Mouse (Mus musculus) heart, postnatal 0 days (tissue): Measurements from ENCODE around the gene Pitx3. TPM values are rescaled to one million over a fixed set of nuclear protein-coding genes. Genes with fewer than 3 reads are reported as not detected.

Source experiments
- ATAC-seq: fragments of 200-750 bp; cut with Nextera tagmentation; 2 replicates; pipeline ENCODE4 v1.8.0; 2017; ENCODE audit warnings: low read depth, moderate number of reproducible peaks, moderate library complexity; ENCODE audit not compliant: insufficient read depth
- DNase-seq: peaks from one replicate; pipeline ENCODE4 v3.0.0-alpha.2; 2016; ENCODE audit warnings: low spot score
- H3K27ac ChIP-seq: fragments of 300-500 bp; sonication (generic); 2 replicates; pipeline ENCODE4 v1.5.1; 2014; ENCODE audit warnings: low read depth, mild to moderate bottlenecking
- H3K27me3 ChIP-seq: fragments of 300-500 bp; sonication (generic); 2 replicates; pipeline ENCODE4 v1.6.1; 2014; ENCODE audit warnings: low read length, mixed read lengths; ENCODE audit not compliant: control insufficient read depth, insufficient read depth
- H3K36me3 ChIP-seq: fragments of 300-500 bp; sonication (generic); replicated peaks from 2 replicates; pipeline ENCODE4 v1.6.1; 2014; ENCODE audit warnings: low read length, mixed read lengths; ENCODE audit not compliant: control insufficient read depth, insufficient read depth
- H3K4me1 ChIP-seq: fragments of 300-500 bp; sonication (generic); 2 replicates; pipeline ENCODE4 v1.6.1; 2014; ENCODE audit warnings: antibody characterized with exemption; ENCODE audit not compliant: control insufficient read depth, insufficient read depth
- H3K4me2 ChIP-seq: fragments of 300-500 bp; sonication (generic); 2 replicates; pipeline ENCODE4 v1.6.1; 2014; ENCODE audit warnings: low read depth, mild to moderate bottlenecking, low read length, moderate library complexity
- H3K4me3 ChIP-seq: fragments of 300-500 bp; sonication (generic); 2 replicates; pipeline ENCODE4 v1.5.1; 2014; ENCODE audit warnings: low read depth, low read length
- H3K9ac ChIP-seq: fragments of 300-500 bp; sonication (generic); replicated peaks from 2 replicates; pipeline ENCODE4 v1.6.1; 2014; ENCODE audit warnings: low read depth, low read length, mixed read lengths
- H3K9me3 ChIP-seq: fragments of 300-500 bp; sonication (generic); replicated peaks from 2 replicates; pipeline ENCODE4 v1.6.1; 2016; ENCODE audit warnings: low read length; ENCODE audit not compliant: control insufficient read depth
- CTCF ChIP-seq: IDR thresholded peaks from 2 replicates; pipeline ENCODE4 v1.5.1; 2016; ENCODE audit warnings: antibody characterized with exemption, control low read depth, low read depth
- EP300 ChIP-seq: IDR thresholded peaks from 2 replicates; pipeline ENCODE4 v1.6.1; 2016; ENCODE audit warnings: antibody characterized with exemption, low read depth
- WGBS: fragments of 180-500 bp; shearing (Covaris S2); extraction: QIAGEN DNeasy Blood & Tissue Kit; methylation state at CpG from one replicate; pipeline ENCODE4 v1.1.7; 2014; 5-methylcytosine and 5-hydroxymethylcytosine counted together
- polyA plus RNA-seq: library from polyadenylated mRNA; unstranded; fragments of >200 nt; fragmentation: Nextera tagmentation; extraction: Ambion mirVana; gene quantifications from 2 replicates; pipeline ENCODE4 v1.2.1, GENCODE M21; 2015
- total RNA-seq: library from RNA; depleted of rRNA; stranded (reverse); fragments of >200 nt; gene quantifications from 2 replicates; pipeline ENCODE4 v1.2.3, GENCODE M21; 2014; ENCODE audit warnings: low replicate concordance

Pitx3 gene
- total and polyA plus RNA-seq, 2 experiments from 2014 or later: not detected

DNA sequence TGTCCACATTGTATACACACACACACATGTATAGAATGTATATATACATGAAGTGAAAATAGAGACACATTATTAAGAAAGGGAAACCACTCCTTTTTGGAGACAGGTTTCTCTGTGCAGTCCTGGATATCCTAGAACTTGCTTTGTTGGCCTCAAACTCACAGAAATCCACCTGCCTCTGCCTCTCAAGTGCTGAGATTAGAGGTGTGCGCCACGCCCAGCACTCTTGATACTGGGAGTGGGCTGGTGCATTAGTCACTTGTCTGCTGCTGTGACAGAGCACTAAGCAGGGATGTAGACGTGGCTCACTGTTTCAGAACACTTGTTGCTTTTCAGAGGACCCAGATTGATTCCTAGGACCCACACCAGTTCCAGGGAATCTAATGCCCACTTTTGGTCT, 17.8 kb upstream of the Pitx3 start:
- Histone ChIP-seq H3K36me3 (peaks cover 46% of the 10 kb centered on the region), H3K27me3 (no peaks in the 10 kb centered on the region), H3K4me3 (no peak overlapping the region), H3K27ac (no peak overlapping the region), H3K9ac (no peak overlapping the region), H3K9me3 (no peaks in the 10 kb centered on the region), H3K4me2 (no peak overlapping the region), H3K4me1 (no peaks in the 10 kb centered on the region)
- TF ChIP-seq EP300 (no peak), CTCF (no peak)
- ATAC-seq: no peak
- 85% methylated on average over 3 of the region's 3 CpGs for WGBS
- DNase-seq: no peak

DNA sequence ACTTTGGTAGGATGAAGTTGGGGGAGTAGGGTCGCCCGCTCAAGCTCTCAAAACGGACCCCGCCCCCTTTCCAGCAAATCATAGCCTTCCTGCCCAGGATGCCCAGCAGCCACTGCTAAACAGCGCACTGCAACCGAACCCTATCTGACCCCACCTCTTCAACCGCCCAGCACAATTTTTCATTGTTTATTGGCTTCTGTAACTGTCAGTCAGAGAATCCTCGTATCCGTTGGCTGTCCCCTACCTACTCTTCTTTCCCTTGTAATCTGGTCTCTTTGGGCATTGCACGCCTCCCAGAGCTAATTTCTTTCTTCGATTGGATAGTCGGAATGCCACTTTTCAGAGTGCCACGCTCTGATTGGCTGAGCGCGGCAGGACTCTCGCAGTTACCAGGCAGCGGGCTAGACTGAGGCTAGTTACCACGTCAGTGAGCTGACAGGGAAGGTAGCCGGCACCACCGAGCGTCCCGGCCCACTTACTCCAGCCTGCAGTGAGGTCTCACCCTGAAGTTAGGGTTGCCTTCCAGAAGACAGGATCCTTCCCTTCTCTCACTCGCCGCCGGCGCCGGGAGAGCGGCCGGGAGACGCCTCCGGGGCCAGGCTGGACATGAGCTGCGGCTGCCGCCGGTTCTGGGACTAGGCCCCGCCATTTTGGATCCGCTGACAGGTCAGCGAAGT, 4.1 kb upstream of the Pitx3 start, which contains the start of gene Gbf1:
Gbf1 (plus strand) TSS at position 383 of the 677 bp plus-strand sequence.
- H3K27me3 ChIP-seq: peaks cover 18% of the 10 kb centered on the region
- no peaks in the 10 kb centered on the region for H3K36me3 ChIP-seq
- H3K4me1 ChIP-seq: peaks cover 24% of the 10 kb centered on the region
- H3K4me2 ChIP-seq: peak within 1 kb of the TSS; percentile 71
- H3K9me3 ChIP-seq: no peaks in the 10 kb centered on the region
- H3K4me3 ChIP-seq: peak within 1 kb of the TSS; percentile 86
- peak; percentile 97 for ATAC-seq
- under 1% methylated on average over 37 of the region's 37 CpGs for WGBS
- DNase-seq: peak; percentile 99
- peak within 1 kb of the TSS; percentile 65 for H3K27ac ChIP-seq
- H3K9ac ChIP-seq: peak within 1 kb of the TSS; percentile 78
- TF ChIP-seq EP300 (no peak), CTCF (0 out of 2 replicates have a peak, but pooled peaks have one; percentile 5)

DNA sequence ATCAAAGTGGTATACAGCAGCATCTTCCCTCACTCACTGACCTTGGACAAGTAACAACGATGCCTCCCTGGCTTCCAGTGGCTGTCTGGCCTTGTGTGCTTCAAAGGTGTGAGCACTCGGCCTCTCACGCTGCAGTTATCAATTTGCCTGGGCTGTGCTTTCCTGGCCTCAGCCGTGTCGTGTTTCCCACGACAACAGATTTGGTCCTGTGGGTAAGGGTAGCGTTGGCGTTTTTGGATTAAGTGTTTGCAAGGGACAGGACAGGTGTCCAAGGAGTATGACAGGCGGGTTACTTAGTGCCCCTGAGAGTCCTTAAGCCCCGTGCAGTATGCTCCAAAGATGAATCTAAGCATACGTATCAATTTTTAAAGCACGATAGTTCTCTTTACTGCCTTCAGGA, 965 bp upstream of the Pitx3 start:
- no peak overlapping the region for H3K9ac ChIP-seq
- ATAC-seq (no peak), DNase-seq (no peak)
- no peaks in the 10 kb centered on the region for H3K36me3 ChIP-seq
- TF ChIP-seq CTCF: no peak
- TF ChIP-seq EP300: no peak
- 35% methylated on average over 12 of the region's 12 CpGs for WGBS
- H3K27ac ChIP-seq: no peak overlapping the region
- H3K4me3 ChIP-seq: peak overlapping the region; percentile 62; the same call in 1 of the 2 replicates
- H3K4me1 ChIP-seq: peaks cover 18% of the 10 kb centered on the region
- H3K27me3 ChIP-seq: peaks cover 48% of the 10 kb centered on the region
- no peaks in the 10 kb centered on the region for H3K9me3 ChIP-seq
- peak overlapping the region; percentile 97 for H3K4me2 ChIP-seq

DNA sequence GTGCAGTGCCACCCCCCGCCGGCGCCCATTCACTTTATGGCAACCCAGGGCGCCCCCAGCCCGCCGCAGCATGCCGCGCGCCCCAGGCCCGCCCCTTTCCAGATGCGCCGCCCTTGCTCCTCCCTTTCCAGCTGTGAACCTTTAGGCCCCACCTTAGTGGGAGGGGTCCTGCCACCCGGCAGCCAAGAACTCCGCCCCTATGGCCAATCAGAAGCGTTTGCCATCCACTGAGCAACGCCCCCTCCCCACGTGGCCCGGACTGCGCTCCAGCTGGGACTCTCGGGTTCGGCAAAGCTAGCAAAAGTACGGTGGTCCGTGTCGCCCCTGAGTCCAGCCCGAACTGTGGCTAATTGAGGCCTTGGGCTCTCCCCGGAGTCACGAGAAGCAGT, 240 bp upstream of the Pitx3 start:
- Histone ChIP-seq H3K9ac (peak overlapping the region; percentile 33; the same call in 1 of the 2 replicates), H3K36me3 (no peaks in the 10 kb centered on the region), H3K4me1 (peaks cover 11% of the 10 kb centered on the region), H3K4me3 (peak overlapping the region; percentile 62), H3K27ac (no peak overlapping the region), H3K27me3 (peaks cover 48% of the 10 kb centered on the region), H3K9me3 (no peaks in the 10 kb centered on the region), H3K4me2 (peak overlapping the region; percentile 97)
- TF ChIP-seq CTCF (no peak), EP300 (no peak)
- under 1% methylated on average over 25 of the region's 27 CpGs for WGBS
- DNase-seq: peak; percentile 83
- ATAC-seq: peak; percentile 58

DNA sequence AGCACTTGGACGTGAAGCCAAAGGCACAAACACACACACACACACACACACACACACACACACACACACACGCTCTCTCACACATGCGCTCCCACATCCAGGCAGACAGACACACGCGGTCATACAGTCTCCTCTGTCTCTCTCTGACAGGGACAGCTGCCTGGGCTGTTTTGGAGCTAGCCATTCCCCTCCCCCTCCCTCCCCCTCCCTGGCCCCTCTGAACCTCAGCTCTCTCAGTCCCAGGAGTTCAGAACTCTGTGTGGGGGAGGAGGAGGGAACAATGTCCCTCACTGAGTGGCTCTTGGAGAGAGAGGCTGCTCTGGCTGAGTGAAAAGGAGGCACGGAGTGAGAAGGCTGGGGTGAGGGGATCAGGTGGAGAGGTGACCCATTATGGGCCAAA, 7.0 kb downstream of the Pitx3 start:
- Histone ChIP-seq H3K27ac (no peak overlapping the region), H3K4me1 (peaks cover 21% of the 10 kb centered on the region), H3K27me3 (peaks cover 46% of the 10 kb centered on the region), H3K9me3 (no peaks in the 10 kb centered on the region), H3K36me3 (no peaks in the 10 kb centered on the region), H3K4me2 (no peak overlapping the region), H3K4me3 (no peak overlapping the region), H3K9ac (no peak overlapping the region)
- ATAC-seq: peak; percentile 58
- no peak for DNase-seq
- 17% methylated on average over 6 of the region's 6 CpGs for WGBS
- TF ChIP-seq EP300 (no peak), CTCF (no peak)

DNA sequence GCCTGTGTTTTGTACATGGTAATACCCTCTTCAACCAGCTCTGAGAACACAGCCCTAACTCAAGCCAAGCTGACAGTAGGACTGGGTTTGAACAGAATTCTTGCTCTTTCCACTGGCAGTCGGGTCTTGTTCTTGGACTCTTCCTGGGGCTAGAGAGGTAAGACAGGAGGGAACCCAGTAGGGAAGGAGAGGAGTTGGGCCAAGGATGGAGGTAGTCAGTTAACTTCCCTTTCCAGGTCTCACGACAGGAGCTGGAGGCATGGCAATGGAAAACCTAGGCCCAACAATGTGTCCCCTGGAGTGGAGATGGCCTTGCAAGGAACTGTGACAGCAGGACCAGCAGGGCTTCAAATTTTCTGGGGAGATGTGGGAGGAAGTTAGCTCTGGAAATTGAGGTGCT, 7.8 kb downstream of the Pitx3 start:
- DNase-seq: no peak
- WGBS: 84% methylated on average over 2 of the region's 2 CpGs
- Histone ChIP-seq H3K36me3 (no peaks in the 10 kb centered on the region), H3K9ac (no peak overlapping the region), H3K4me2 (no peak overlapping the region), H3K4me1 (peaks cover 26% of the 10 kb centered on the region), H3K27ac (no peak overlapping the region), H3K9me3 (no peaks in the 10 kb centered on the region), H3K4me3 (no peak overlapping the region), H3K27me3 (peaks cover 43% of the 10 kb centered on the region)
- no peak for ATAC-seq
- TF ChIP-seq CTCF (no peak), EP300 (no peak)
